Mouse (Mus musculus): ENCODE measurements at regions not wholly inside any gene's neighbourhood (a gene's known extent, or its start where the extent isn't known, plus 50 kb on each side); places are given as distances from the start of the nearest gene placed in this dataset.

- DNase-seq (ENCODE audit: low spot score): no peak
These were observed 79.1 kb downstream of the Ifi44 start for GRCm38 (mm10) chr3:151670628-151671027.

- DNase-seq (ENCODE audit: low spot score): no peak
These were observed 96.5 kb downstream of the Ifi44 start for GRCm38 (mm10) chr3:151653298-151653697.

GRCm38 (mm10) chr3:151651524-151651923, 98.2 kb downstream of the Ifi44 start:
- DNase-seq (ENCODE audit: low spot score): no peak

GRCm38 (mm10) chr3:151647637-151648036, 102.1 kb downstream of the Ifi44 start:
- DNase-seq (ENCODE audit: low spot score): peak; percentile 43

- no peak for DNase-seq (ENCODE audit: low spot score)
These were observed 110.2 kb downstream of the Ifi44 start for GRCm38 (mm10) chr3:151639431-151640111.

- DNase-seq (ENCODE audit: low spot score): peak; percentile 16
These were observed 111.4 kb downstream of the Ifi44 start for GRCm38 (mm10) chr3:151638326-151638725.

GRCm38 (mm10) chr3:151610954-151611353, 138.8 kb downstream of the Ifi44 start:
- DNase-seq (ENCODE audit: low spot score): no peak

GRCm38 (mm10) chr3:151607689-151608088, 142.1 kb downstream of the Ifi44 start:
- no peak for DNase-seq (ENCODE audit: low spot score)

- DNase-seq (ENCODE audit: low spot score): no peak
These were observed 146.4 kb downstream of the Ifi44 start for GRCm38 (mm10) chr3:151603371-151603770.
